Mouse (Mus musculus): ENCODE data around the gene Prkcb.

DNA sequence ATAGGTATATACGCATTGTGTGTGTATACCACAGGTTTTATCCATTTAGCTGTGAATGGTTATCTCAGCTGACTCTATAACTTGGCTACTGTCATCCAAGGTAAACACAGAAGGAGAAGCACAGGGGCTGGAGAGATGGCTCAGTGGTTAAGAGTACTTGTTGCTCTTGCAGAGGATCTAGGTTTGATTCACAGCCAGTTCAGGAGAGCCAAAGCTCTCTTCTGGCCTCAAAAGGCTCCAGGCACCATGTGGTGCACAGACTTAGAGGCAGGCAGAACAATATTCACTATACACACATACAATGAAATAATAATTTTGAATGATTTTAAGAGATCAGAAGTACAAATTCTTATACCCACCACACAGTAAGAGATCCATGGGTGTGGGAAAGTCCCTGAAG lies 98.0 kb downstream of the Prkcb start:
- TF ChIP-seq CTCF (IDR thresholded peaks at IDR 0.05; ENCODE audit: low read depth, low read length) (no peak), POLR2A (IDR thresholded peaks at IDR 0.05; ENCODE audit: insufficient read depth, low read length) (no peak)
